Mouse (Mus musculus): ENCODE results near the gene Ahctf1. TPM values are rescaled to one million over a fixed set of nuclear protein-coding genes. Genes with fewer than 3 reads are reported as not detected.

Gene Ahctf1
- total and polyA plus RNA-seq, 3 experiments, result 79.2 to 111 (median 96.0) TPM

DNA sequence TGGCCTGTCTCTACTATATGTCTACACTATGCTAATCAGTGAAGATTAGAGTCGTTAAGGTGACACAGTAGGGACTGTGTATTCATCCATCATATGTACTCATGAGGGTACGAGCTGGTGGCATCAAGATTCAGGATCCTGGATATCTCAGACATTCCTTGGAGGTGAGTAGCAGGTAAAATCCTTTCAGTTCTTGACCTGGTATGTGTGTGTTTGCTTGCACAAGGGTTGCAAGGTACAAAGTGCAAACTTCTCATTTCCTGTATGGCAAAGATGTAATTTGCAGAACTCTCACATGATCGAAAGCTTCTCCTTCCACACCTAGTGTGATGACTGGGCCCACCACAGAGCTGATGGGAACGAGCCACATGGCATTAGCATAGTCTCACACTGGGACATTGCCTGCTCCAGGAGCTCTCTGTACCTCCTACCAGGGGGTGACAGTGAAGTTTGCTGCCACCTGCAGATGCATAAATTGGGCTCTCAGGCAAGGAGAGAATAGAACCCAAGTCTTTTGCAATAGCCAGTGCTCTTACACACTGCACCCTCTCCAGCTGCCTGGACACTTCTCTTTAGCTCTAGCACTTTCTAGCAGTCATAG is 59.8 kb downstream of the Ahctf1 start:
- H3K27ac ChIP-seq (ENCODE audit: insufficient read depth, low read depth), result no peak overlapping the region
- no peak overlapping the region for H3K4me3 ChIP-seq (replicated peaks in 1 of 3; ENCODE audit: low read depth in 2 of 3, low read length in 2 of 3, poor library complexity in 1 of 3)
- peak; percentile 15 for DNase-seq (ENCODE audit: extremely low read depth)
- dilution Hi-C loops (cut with MboI; ENCODE audit: extremely low pct_ligation_motif_present, extremely low pct_unique_long_range_greater_than_20kb, low sequenced_read_pairs), result no loop called here
- no peaks in the 10 kb centered on the region for H3K9me3 ChIP-seq (replicated peaks; ENCODE audit: low read length)
- peaks cover 3% of the 10 kb centered on the region for H3K79me2 ChIP-seq (replicated peaks; ENCODE audit: control insufficient read depth, extremely low read depth, insufficient read depth, poor library complexity, severe bottlenecking)
- in situ Hi-C loops (cut with MboI; ENCODE audit: low pct_ligation_motif_present, low pct_unique_long_range_greater_than_20kb, low sequenced_read_pairs), result no loop called here
- H3K36me3 ChIP-seq (replicated peaks in 1 of 2; ENCODE audit: control insufficient read depth in 1 of 2, insufficient read depth in 1 of 2, low read length in 1 of 2), result peaks cover 40 to 57% of the 10 kb centered on the region in 2 experiments
- H3K9ac ChIP-seq (ENCODE audit: insufficient read depth, low read depth), result no peak overlapping the region
- H3K4me1 ChIP-seq (ENCODE audit: control insufficient read depth in 1 of 2, insufficient read depth in 2 of 2), result no peaks in the 10 kb centered on the region
- H3K27me3 ChIP-seq (replicated peaks), result no peaks in the 10 kb centered on the region
- no peak overlapping the region for H3K4me2 ChIP-seq (ENCODE audit: insufficient read depth, low read depth, poor library complexity, severe bottlenecking)
- TF ChIP-seq POLR2A (IDR thresholded peaks at IDR 0.05; ENCODE audit: low read depth, low read length), result peak; percentile 15; the same call in 1 of the 2 replicates
- no peak for TF ChIP-seq USF2 (conservative IDR thresholded peaks at IDR 0.05; ENCODE audit: low read depth, low read length)
- TF ChIP-seq MYC (IDR thresholded peaks at IDR 0.05; ENCODE audit: low read depth, low read length), result no peak
- no peak for TF ChIP-seq MXI1 (IDR thresholded peaks at IDR 0.05; ENCODE audit: low read depth, low read length)
- TF ChIP-seq PAX5 (IDR thresholded peaks at IDR 0.05; ENCODE audit: low read length), result no peak
- no peak for TF ChIP-seq NELFE (IDR thresholded peaks at IDR 0.05; ENCODE audit: low read depth, low read length)
- TF ChIP-seq SMC3 (IDR thresholded peaks at IDR 0.05; ENCODE audit: low read depth, low read length), result no peak
- TF ChIP-seq ZMIZ1 (IDR thresholded peaks at IDR 0.05; ENCODE audit: low read depth, low read length), result peak; percentile 24; the same call in 1 of the 2 replicates

DNA sequence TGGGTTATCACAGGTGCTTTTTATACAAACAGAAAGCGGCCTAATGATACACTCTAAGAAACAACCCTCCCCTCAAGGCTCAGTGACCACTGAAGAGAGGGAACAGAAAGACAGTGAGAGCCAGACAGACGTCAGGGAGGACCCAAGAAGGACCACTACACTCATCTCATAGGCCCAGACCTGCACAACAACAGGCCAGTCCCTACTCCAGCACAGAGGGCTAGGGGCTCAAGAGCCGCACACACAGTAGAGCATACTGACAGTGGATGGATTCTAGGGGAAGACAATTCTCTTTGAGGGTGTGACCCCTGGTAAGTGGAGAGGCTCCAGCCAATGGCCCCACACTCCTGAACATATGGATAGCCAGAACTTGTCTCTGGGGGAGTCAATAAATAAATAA is 67.0 kb downstream of the Ahctf1 start:
- TF ChIP-seq HCFC1 (IDR thresholded peaks at IDR 0.05; ENCODE audit: low read depth, low read length) (no peak), CTCF (conservative IDR thresholded peaks at IDR 0.05 in 1 of 2, IDR thresholded peaks at IDR 0.05 in 1 of 2; ENCODE audit: low read depth in 2 of 2, low read length in 2 of 2) (no peak), TCF12 (IDR thresholded peaks at IDR 0.05; ENCODE audit: low read depth, low read length) (no peak), E2F4 (IDR thresholded peaks at IDR 0.05; ENCODE audit: insufficient replicate concordance, low read depth, low read length) (no peak), PAX5 (IDR thresholded peaks at IDR 0.05; ENCODE audit: low read length) (no peak), CHD2 (IDR thresholded peaks at IDR 0.05; ENCODE audit: low read length) (no peak), POLR2AphosphoS2 (IDR thresholded peaks at IDR 0.05; ENCODE audit: low read depth, low read length) (no peak), KAT2A (IDR thresholded peaks at IDR 0.05; ENCODE audit: insufficient replicate concordance, low read length) (no peak), MAZ (IDR thresholded peaks at IDR 0.05; ENCODE audit: low read depth, low read length) (no peak), USF1 (IDR thresholded peaks at IDR 0.05; ENCODE audit: low read depth, low read length) (no peak), EP300 (IDR thresholded peaks at IDR 0.05; ENCODE audit: low read length) (no peak), ZC3H11A (IDR thresholded peaks at IDR 0.05; ENCODE audit: low read depth, low read length) (no peak), MXI1 (IDR thresholded peaks at IDR 0.05; ENCODE audit: low read depth, low read length) (no peak), SMC3 (IDR thresholded peaks at IDR 0.05; ENCODE audit: low read depth, low read length) (no peak), UBTF (IDR thresholded peaks at IDR 0.05; ENCODE audit: low read depth, low read length) (no peak), CHD1 (IDR thresholded peaks at IDR 0.05; ENCODE audit: low read depth, low read length) (no peak), JUN (IDR thresholded peaks at IDR 0.05; ENCODE audit: insufficient read depth, low read depth, low read length) (no peak), MAX (IDR thresholded peaks at IDR 0.05; ENCODE audit: low read length) (no peak), ZMIZ1 (IDR thresholded peaks at IDR 0.05; ENCODE audit: low read depth, low read length) (no peak), MEF2A (IDR thresholded peaks at IDR 0.05; ENCODE audit: borderline replicate concordance, low read depth, low read length) (no peak)
- Histone ChIP-seq H3K4me3 (replicated peaks in 1 of 3; ENCODE audit: low read depth in 2 of 3, low read length in 2 of 3, poor library complexity in 1 of 3) (no peak overlapping the region), H3K79me2 (replicated peaks; ENCODE audit: control insufficient read depth, extremely low read depth, insufficient read depth, poor library complexity, severe bottlenecking) (no peaks in the 10 kb centered on the region; the same call in 1 of the 2 replicates), H3K27ac (ENCODE audit: insufficient read depth, low read depth) (no peak overlapping the region), H3K36me3 (replicated peaks in 1 of 2; ENCODE audit: control insufficient read depth in 1 of 2, insufficient read depth in 1 of 2, low read length in 1 of 2) (no peaks in the 10 kb centered on the region), H3K9ac (ENCODE audit: insufficient read depth, low read depth) (no peak overlapping the region), H3K27me3 (replicated peaks) (peaks cover 5% of the 10 kb centered on the region), H3K9me3 (replicated peaks; ENCODE audit: low read length) (no peaks in the 10 kb centered on the region), H3K4me1 (ENCODE audit: control insufficient read depth in 1 of 2, insufficient read depth in 2 of 2) (peaks cover 0 to 6% of the 10 kb centered on the region in 2 experiments; a peak in 2 of 4 replicates), H3K4me2 (ENCODE audit: insufficient read depth, low read depth, poor library complexity, severe bottlenecking) (no peak overlapping the region)
- dilution Hi-C loops (cut with MboI; ENCODE audit: extremely low pct_ligation_motif_present, extremely low pct_unique_long_range_greater_than_20kb, low sequenced_read_pairs) (no loop called here), in situ Hi-C loops (cut with MboI; ENCODE audit: low pct_ligation_motif_present, low pct_unique_long_range_greater_than_20kb, low sequenced_read_pairs) (loop anchor here (10.0 kb wide), 3 partner anchors 52 to 108 kb away; no protein-coding TSS in a partner anchor)
- DNase-seq (ENCODE audit: extremely low read depth), result no peak
